Mouse (Mus musculus) ES-Bruce4 (cell line): ENCODE results near the gene Kif6. TPM values are rescaled to one million over a fixed set of nuclear protein-coding genes. Genes with fewer than 3 reads are reported as not detected.

Experiments used
- H3K27ac ChIP-seq: 2 replicates; pipeline ENCODE4 v1.5.1; 2012; ENCODE audit warnings: low read length, inconsistent platforms; ENCODE audit not compliant: insufficient read depth
- H3K27me3 ChIP-seq: 2 replicates; pipeline ENCODE4 v1.6.1; 2012; ENCODE audit warnings: mild to moderate bottlenecking, low read length, inconsistent platforms; ENCODE audit not compliant: control insufficient read depth, poor library complexity, insufficient read depth, severe bottlenecking
- H3K36me3 ChIP-seq: 2 replicates; pipeline ENCODE4 v1.6.1; 2012; ENCODE audit warnings: inconsistent platforms, mild to moderate bottlenecking, low read length, moderate library complexity; ENCODE audit not compliant: control insufficient read depth, poor library complexity, insufficient read depth, severe bottlenecking
- H3K4me1 ChIP-seq: one replicate; pipeline ENCODE4 v1.8.1; 2011; ENCODE audit warnings: low read length; ENCODE audit not compliant: control insufficient read depth, insufficient read depth
- H3K4me3 ChIP-seq: 2 replicates; pipeline ENCODE4 v1.5.1; 2011; ENCODE audit warnings: low read depth, mild to moderate bottlenecking, low read length
- H3K9ac ChIP-seq: 2 replicates; pipeline ENCODE4 v1.6.1; 2012; ENCODE audit warnings: low read depth, mild to moderate bottlenecking, inconsistent platforms; ENCODE audit not compliant: poor library complexity, severe bottlenecking
- H3K9me3 ChIP-seq: replicated peaks from 2 replicates; pipeline ENCODE4 v1.6.1; 2012; ENCODE audit warnings: mild to moderate bottlenecking, low read length, inconsistent platforms; ENCODE audit not compliant: control insufficient read depth, poor library complexity, insufficient read depth, severe bottlenecking
- CTCF ChIP-seq: IDR thresholded peaks from one replicate; pipeline ENCODE4 v1.8.1; 2011; ENCODE audit warnings: low read depth, low read length
- EP300 ChIP-seq: IDR thresholded peaks from 2 replicates; pipeline ENCODE4 v1.6.1; 2011; ENCODE audit warnings: low read depth, low read length; ENCODE audit not compliant: insufficient read depth
- POLR2A ChIP-seq: IDR thresholded peaks from one replicate; pipeline ENCODE4 v1.8.1; 2011; ENCODE audit warnings: low read length; ENCODE audit not compliant: insufficient read depth
- polyA plus RNA-seq: library from polyadenylated mRNA; stranded (reverse); fragments of >200 nt; gene quantifications from 2 replicates; pipeline ENCODE4 v1.2.4, GENCODE M21; 2011; ENCODE audit warnings: low read depth; ENCODE audit not compliant: missing spikeins, insufficient read depth, insufficient read length

Kif6 gene
- polyA plus RNA-seq, 1 experiment: 2.3 TPM

DNA sequence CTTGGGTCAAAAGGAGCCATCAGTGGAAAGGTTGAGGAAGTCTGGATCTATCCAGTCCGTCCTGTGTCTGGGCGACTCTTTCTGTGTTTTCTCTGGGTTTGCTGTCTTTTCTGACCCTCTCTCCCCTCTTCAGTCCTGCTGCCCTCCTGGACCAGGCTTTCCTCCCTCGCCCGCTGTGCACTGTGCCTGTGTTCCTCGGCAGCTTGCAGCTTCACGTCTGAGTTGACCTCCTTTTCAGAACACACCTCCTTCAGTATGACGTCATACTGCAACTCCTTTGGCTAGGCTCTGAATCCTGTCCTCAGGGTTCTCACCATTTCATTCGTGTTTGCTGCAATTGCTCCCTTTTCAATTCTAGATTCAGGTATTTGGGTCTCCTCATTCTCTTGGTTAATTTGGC, 18.1 kb downstream of the Kif6 start:
- H3K9ac ChIP-seq: no peak overlapping the region
- H3K4me1 ChIP-seq: no peaks in the 10 kb centered on the region
- no peak for TF ChIP-seq POLR2A
- no peak for TF ChIP-seq EP300
- no peak for TF ChIP-seq CTCF
- no peak overlapping the region for H3K27ac ChIP-seq
- H3K4me3 ChIP-seq: no peak overlapping the region
- no peaks in the 10 kb centered on the region for H3K9me3 ChIP-seq
- H3K36me3 ChIP-seq: no peaks in the 10 kb centered on the region
- H3K27me3 ChIP-seq: peaks cover 1% of the 10 kb centered on the region; the same call in 1 of the 2 replicates

DNA sequence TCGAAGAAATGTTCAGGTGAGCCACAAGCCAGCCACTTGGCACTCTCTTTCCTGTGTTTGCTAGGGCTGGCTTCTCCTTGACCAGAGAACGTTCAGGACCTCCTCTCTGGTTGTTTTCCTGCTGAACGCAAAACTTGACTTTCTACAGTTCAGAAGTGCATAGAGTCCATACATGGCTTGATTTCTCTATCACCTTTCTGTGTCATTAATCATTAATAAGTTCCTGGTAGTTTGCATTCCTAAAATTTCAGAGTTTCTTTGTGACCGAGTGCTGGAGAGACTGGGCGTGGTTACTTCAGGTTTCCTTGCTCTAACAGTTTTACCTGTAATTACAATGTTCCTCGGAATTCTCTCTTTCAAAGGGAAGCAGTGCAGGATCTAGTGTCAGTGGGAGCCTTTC, 27.0 kb downstream of the Kif6 start:
- no peak overlapping the region for H3K27ac ChIP-seq
- H3K4me1 ChIP-seq: no peaks in the 10 kb centered on the region
- H3K27me3 ChIP-seq: no peaks in the 10 kb centered on the region
- no peak overlapping the region for H3K9ac ChIP-seq
- no peak overlapping the region for H3K4me3 ChIP-seq
- H3K36me3 ChIP-seq: no peaks in the 10 kb centered on the region
- TF ChIP-seq CTCF: no peak
- no peak for TF ChIP-seq POLR2A
- no peak for TF ChIP-seq EP300
- H3K9me3 ChIP-seq: no peaks in the 10 kb centered on the region

DNA sequence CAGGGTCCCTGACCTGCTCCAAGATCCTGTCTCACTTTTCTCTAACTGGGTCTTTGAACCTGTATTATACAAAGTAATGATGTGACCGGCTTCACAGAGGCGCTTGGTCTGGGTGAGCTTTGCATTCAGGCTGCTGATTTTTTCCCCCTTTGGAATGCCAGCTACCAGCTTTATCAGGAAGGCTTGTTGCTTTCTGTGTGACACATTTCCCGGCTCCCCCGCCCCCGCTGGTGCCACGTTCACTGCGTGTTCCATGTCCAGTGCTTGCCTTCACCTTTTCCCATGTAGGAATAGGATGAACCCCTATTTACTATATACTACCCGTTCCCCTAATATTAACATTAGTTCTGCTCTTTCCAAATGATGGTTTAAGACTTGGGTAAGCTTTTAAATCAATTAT, 27.4 kb downstream of the Kif6 start:
- H3K4me1 ChIP-seq: no peaks in the 10 kb centered on the region
- H3K9ac ChIP-seq: no peak overlapping the region
- H3K27me3 ChIP-seq: no peaks in the 10 kb centered on the region
- TF ChIP-seq EP300: no peak
- no peak for TF ChIP-seq POLR2A
- no peak for TF ChIP-seq CTCF
- no peaks in the 10 kb centered on the region for H3K9me3 ChIP-seq
- H3K4me3 ChIP-seq: no peak overlapping the region
- H3K27ac ChIP-seq: no peak overlapping the region
- H3K36me3 ChIP-seq: no peaks in the 10 kb centered on the region

DNA sequence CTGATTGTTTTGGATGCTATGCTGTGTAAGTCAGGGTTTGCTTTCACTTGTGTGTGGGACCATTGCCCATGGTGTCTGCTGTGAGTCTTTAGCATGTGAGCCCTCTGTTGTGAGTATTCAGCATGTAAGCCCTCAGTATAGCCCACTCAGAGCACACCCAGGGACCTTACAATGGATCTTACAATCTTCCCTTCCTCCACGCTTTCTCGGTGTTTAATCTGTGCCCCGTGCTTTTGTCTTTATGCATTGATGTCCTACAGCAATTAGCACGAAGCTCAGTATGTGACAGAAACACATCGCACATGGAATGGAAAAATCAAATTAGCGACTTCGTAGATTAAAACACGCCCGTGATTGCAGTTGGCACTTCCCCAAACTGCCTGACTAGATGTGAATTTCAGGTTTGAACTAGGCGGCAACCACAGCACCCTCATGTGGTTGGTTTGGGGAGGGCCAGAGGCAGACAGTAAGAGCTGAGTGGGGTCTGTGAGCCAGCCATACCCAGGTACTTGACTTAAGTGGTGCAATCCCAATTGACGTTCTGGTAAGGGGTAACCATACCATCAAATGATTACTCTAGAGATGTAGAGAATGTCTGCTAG, 28.1 kb downstream of the Kif6 start:
- no peak overlapping the region for H3K4me3 ChIP-seq
- H3K36me3 ChIP-seq: no peaks in the 10 kb centered on the region
- no peaks in the 10 kb centered on the region for H3K9me3 ChIP-seq
- no peak overlapping the region for H3K27ac ChIP-seq
- no peaks in the 10 kb centered on the region for H3K27me3 ChIP-seq
- TF ChIP-seq POLR2A (no peak), EP300 (no peak), CTCF (peak; percentile 46)
- no peak overlapping the region for H3K9ac ChIP-seq
- no peaks in the 10 kb centered on the region for H3K4me1 ChIP-seq

DNA sequence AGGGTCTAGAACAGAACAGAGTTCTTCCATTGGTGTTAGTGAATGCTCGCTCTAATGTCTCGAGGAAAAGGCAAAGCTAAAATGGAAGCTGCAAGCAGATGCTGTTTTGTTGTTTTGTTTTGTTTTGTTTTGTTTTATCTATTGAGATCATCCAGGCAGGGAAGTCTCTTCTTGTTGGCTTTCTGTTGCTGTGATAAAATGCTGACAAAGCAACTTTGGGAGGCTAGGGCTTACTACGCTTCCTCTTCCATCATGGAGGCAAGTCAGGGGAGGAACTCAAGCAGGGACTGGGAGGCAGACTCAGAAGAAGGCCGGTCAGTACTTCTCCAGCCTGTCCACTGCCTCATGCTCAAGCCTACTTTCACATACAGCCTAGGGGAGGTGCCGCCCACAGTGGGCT, 31.3 kb downstream of the Kif6 start:
- no peaks in the 10 kb centered on the region for H3K9me3 ChIP-seq
- H3K27ac ChIP-seq: no peak overlapping the region
- H3K27me3 ChIP-seq: no peaks in the 10 kb centered on the region
- H3K36me3 ChIP-seq: no peaks in the 10 kb centered on the region
- TF ChIP-seq POLR2A (no peak), CTCF (no peak), EP300 (no peak)
- H3K4me1 ChIP-seq: no peaks in the 10 kb centered on the region
- no peak overlapping the region for H3K4me3 ChIP-seq
- no peak overlapping the region for H3K9ac ChIP-seq

DNA sequence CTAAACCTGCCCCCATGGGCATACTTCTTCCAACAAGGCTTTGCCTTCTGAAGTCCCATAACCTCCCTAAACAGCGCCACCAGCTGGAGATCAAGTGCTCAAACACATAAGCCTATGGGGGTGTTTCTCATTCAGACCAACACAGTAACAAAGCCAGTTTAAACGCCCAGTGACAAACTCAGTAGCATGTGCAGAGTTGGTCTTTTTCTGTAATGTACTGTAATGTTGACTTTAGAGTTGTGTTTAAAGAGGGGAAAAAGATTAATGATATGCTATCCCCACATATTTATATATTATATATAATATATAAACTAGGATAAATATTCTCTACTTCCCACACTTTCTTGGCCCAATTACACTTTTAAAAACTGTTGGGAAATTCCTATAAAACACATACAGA, 34.0 kb downstream of the Kif6 start:
- Histone ChIP-seq H3K27ac (no peak overlapping the region), H3K4me1 (no peaks in the 10 kb centered on the region), H3K9ac (no peak overlapping the region)

More for the DNA sequence above, 34.0 kb downstream of the Kif6 start:
- Histone ChIP-seq H3K36me3 (no peaks in the 10 kb centered on the region), H3K27me3 (no peaks in the 10 kb centered on the region; the same call in 1 of the 2 replicates), H3K4me3 (no peak overlapping the region), H3K9me3 (no peaks in the 10 kb centered on the region)
- no peak for TF ChIP-seq EP300
- no peak for TF ChIP-seq POLR2A
- no peak for TF ChIP-seq CTCF
